Mouse (Mus musculus) frontal cortex, postnatal 10 days (tissue): ENCODE results near the gene D430019H16Rik.
A peak's percentile ranks its signal among the peaks of the same experiment; 100 is the strongest.

Source experiments
- DNase-seq, 2 experiments: peaks; one replicate each; pipeline ENCODE4 v3.0.0; 2022; ENCODE audit warnings: low spot score in 2 of 2, mixed read lengths in 1 of 2

Gene D430019H16Rik

GRCm38 (mm10) chr12:105490227-105490626, 36.6 kb downstream of the D430019H16Rik start:
- DNase-seq = no peak

GRCm38 (mm10) chr12:105490794-105491193, 37.1 kb downstream of the D430019H16Rik start:
- DNase-seq = no peak

GRCm38 (mm10) chr12:105494796-105495195, 41.1 kb downstream of the D430019H16Rik start:
- no peak for DNase-seq

GRCm38 (mm10) chr12:105497894-105498293, 44.2 kb downstream of the D430019H16Rik start:
- peak in 1 of 2 experiments; percentile 77 for DNase-seq

- no peak for DNase-seq
Measured at GRCm38 (mm10) chr12:105498423-105498822, 44.8 kb downstream of the D430019H16Rik start.

- DNase-seq = no peak
Measured at GRCm38 (mm10) chr12:105498842-105499241, 45.2 kb downstream of the D430019H16Rik start.

- DNase-seq = no peak
Measured at GRCm38 (mm10) chr12:105500940-105501339, 47.3 kb downstream of the D430019H16Rik start.

- DNase-seq = no peak
Measured at GRCm38 (mm10) chr12:105504736-105505135, 51.1 kb downstream of the D430019H16Rik start.

GRCm38 (mm10) chr12:105511109-105511508, 57.5 kb downstream of the D430019H16Rik start:
- no peak for DNase-seq

- no peak for DNase-seq
Measured at GRCm38 (mm10) chr12:105511671-105512502, 58.2 kb downstream of the D430019H16Rik start.

GRCm38 (mm10) chr12:105514111-105514510, 60.5 kb downstream of the D430019H16Rik start:
- DNase-seq = no peak

GRCm38 (mm10) chr12:105517026-105517675, 63.5 kb downstream of the D430019H16Rik start:
- no peak for DNase-seq

GRCm38 (mm10) chr12:105519851-105520250, 66.2 kb downstream of the D430019H16Rik start:
- no peak for DNase-seq

GRCm38 (mm10) chr12:105521170-105521762, 67.6 kb downstream of the D430019H16Rik start:
- no peak for DNase-seq

- no peak for DNase-seq
Measured at GRCm38 (mm10) chr12:105523737-105524136, 70.1 kb downstream of the D430019H16Rik start.

GRCm38 (mm10) chr12:105526186-105526585, 72.5 kb downstream of the D430019H16Rik start:
- DNase-seq = no peak

- peak in 1 of 2 experiments; percentile 62 for DNase-seq
Measured at GRCm38 (mm10) chr12:105526829-105527228, 73.2 kb downstream of the D430019H16Rik start.

- DNase-seq = no peak
Measured at GRCm38 (mm10) chr12:105529545-105529944, 75.9 kb downstream of the D430019H16Rik start.

- no peak for DNase-seq
Measured at GRCm38 (mm10) chr12:105531724-105532371, 78.2 kb downstream of the D430019H16Rik start.

- DNase-seq = no peak
Measured at GRCm38 (mm10) chr12:105534842-105535241, 81.2 kb downstream of the D430019H16Rik start.

GRCm38 (mm10) chr12:105535968-105536760, 82.5 kb downstream of the D430019H16Rik start:
- no peak for DNase-seq
